Mouse (Mus musculus): ENCODE measurements around the gene Hist1h2be. TPM values are rescaled to one million over a fixed set of nuclear protein-coding genes. Genes with fewer than 3 reads are reported as not detected.
"Not testable (repeated sequence)": the region's sequence is repeated elsewhere in the genome, so short reads cannot be mapped to it uniquely, and the experiment has no call there.

Hist1h2be gene
- polyA plus RNA-seq, 1 experiment from 2014 or later, result 3.6 TPM

DNA sequence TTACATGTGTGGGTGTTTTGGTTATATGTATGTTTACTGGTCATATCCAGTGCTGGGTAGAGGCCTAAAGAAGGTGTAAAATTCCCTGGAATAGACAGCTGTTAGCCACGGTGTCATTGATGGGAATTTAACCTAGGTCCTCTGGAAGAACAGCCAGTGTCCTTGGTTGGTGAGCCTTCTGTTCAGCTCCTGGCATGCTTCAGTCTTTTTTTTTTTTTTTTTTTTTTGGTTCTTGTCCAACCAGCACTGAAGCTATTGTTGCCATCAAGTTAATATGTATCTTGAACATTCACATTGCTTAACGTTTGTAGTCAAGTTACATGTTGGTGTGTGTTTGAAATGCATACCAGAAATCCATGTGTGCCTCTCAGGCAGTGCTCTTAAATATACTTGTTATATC, 56.4 kb downstream of the Hist1h2be start:
- H3K4me3 ChIP-seq, result no peak overlapping the region
- H3K27me3 ChIP-seq, result no peaks in the 10 kb centered on the region
- peaks cover 7% of the 10 kb centered on the region; the same call in 1 of the 2 replicates for H3K4me1 ChIP-seq
- no peak overlapping the region for H3K9ac ChIP-seq
- no peaks in the 10 kb centered on the region for H3K9me3 ChIP-seq
- no peaks in the 10 kb centered on the region for H3K36me3 ChIP-seq
- H3K27ac ChIP-seq, result peak overlapping the region; percentile 98
- 69% methylated on average over 2 of the region's 2 CpGs for WGBS
- H3K4me2 ChIP-seq, result no peak overlapping the region
- no peak for ATAC-seq (ENCODE audit: borderline replicate concordance, extremely low read depth, low FRiP score, low TSS enrichment)

GRCm38 (mm10) chr13:23562699-23563462, 58.0 kb downstream of the Hist1h2be start:
- Histone ChIP-seq H3K9ac (peak overlapping the region; percentile 39), H3K9me3 (no peaks in the 10 kb centered on the region), H3K27ac (peak overlapping the region; percentile 98), H3K4me1 (peaks cover 7% of the 10 kb centered on the region; the same call in 1 of the 2 replicates), H3K36me3 (no peaks in the 10 kb centered on the region), H3K4me2 (peak overlapping the region; percentile 71), H3K4me3 (peak overlapping the region; percentile 43), H3K27me3 (no peaks in the 10 kb centered on the region)
- ATAC-seq (ENCODE audit: borderline replicate concordance, extremely low read depth, low FRiP score, low TSS enrichment), result peak; percentile 66; the same call in 1 of the 2 replicates
- WGBS, result 3% methylated on average over 18 of the region's 18 CpGs

GRCm38 (mm10) chr13:23561883-23562659, 58.9 kb downstream of the Hist1h2be start, which contains the start of gene Hist1h3e:
Gene Hist1h3e, minus strand, starts transcription at chr13:23562369.
- ATAC-seq (ENCODE audit: borderline replicate concordance, extremely low read depth, low FRiP score, low TSS enrichment), result peak; percentile 92
- Histone ChIP-seq H3K9ac (peak within 1 kb of the TSS; percentile 47), H3K4me2 (peak within 1 kb of the TSS; percentile 71), H3K27ac (peak within 1 kb of the TSS; percentile 98), H3K4me3 (peak within 1 kb of the TSS; percentile 43)
- H3K27me3 ChIP-seq, H3K36me3 ChIP-seq, H3K9me3 ChIP-seq, H3K4me1 ChIP-seq: not testable (repeated sequence)
- under 1% methylated on average over 56 of the region's 67 CpGs for WGBS

GRCm38 (mm10) chr13:23561531-23561882, 59.4 kb downstream of the Hist1h2be start:
- peaks cover 10% of the 10 kb centered on the region; the same call in 1 of the 2 replicates for H3K4me1 ChIP-seq
- 0% methylated on average over 2 of the region's 5 CpGs for WGBS
- not testable (repeated sequence) for H3K36me3 ChIP-seq; H3K9me3 ChIP-seq; ATAC-seq (ENCODE audit: borderline replicate concordance, extremely low read depth, low FRiP score, low TSS enrichment); H3K27me3 ChIP-seq
- H3K27ac ChIP-seq, result peak overlapping the region; percentile 98
- H3K4me2 ChIP-seq, result peak overlapping the region; percentile 71
- H3K4me3 ChIP-seq, result peak overlapping the region; percentile 43
- H3K9ac ChIP-seq, result peak overlapping the region; percentile 47; the same call in 1 of the 2 replicates

GRCm38 (mm10) chr13:23560699-23561098, 60.2 kb downstream of the Hist1h2be start:
- 10% methylated on average over 2 of the region's 2 CpGs for WGBS
- H3K4me3 ChIP-seq, result peak overlapping the region; percentile 10; the same call in 1 of the 2 replicates
- not testable (repeated sequence) for H3K9ac ChIP-seq; H3K9me3 ChIP-seq; H3K27me3 ChIP-seq; ATAC-seq (ENCODE audit: borderline replicate concordance, extremely low read depth, low FRiP score, low TSS enrichment); H3K36me3 ChIP-seq
- H3K27ac ChIP-seq, result peak overlapping the region; percentile 57; the same call in 1 of the 2 replicates
- peak overlapping the region; percentile 39 for H3K4me2 ChIP-seq
- peaks cover 10% of the 10 kb centered on the region; the same call in 1 of the 2 replicates for H3K4me1 ChIP-seq

DNA sequence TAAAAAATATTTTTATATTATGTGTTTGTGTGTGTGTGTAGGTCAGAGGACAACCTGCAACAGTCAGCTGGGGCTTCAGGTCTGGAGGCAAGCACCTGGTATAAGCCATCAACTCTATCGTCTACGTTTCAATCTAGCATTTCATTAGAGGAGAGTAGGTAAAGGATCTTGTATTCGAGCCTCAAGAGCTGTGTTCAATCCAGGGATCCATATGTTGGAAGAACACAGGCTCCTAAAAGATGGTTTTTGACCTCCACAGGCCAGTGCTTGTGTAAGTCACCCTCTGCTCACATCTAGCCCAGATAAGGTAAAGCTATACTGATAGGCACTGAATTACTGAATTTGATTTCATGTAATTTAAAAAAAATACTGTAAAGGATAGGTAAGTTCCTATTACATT, 64.0 kb downstream of the Hist1h2be start:
- 0 out of 2 replicates have a peak overlapping the region, but pooled peaks have one; percentile 8 for H3K9ac ChIP-seq
- no peaks in the 10 kb centered on the region for H3K36me3 ChIP-seq
- H3K4me3 ChIP-seq, result 0 out of 2 replicates have a peak overlapping the region, but pooled peaks have one; percentile 4
- H3K4me2 ChIP-seq, result peak overlapping the region; percentile 87
- H3K27ac ChIP-seq, result peak overlapping the region; percentile 99
- H3K27me3 ChIP-seq, result no peaks in the 10 kb centered on the region
- WGBS, result 58% methylated on average over 3 of the region's 3 CpGs
- H3K9me3 ChIP-seq, result no peaks in the 10 kb centered on the region
- H3K4me1 ChIP-seq, result peaks cover 13% of the 10 kb centered on the region
- no peak for ATAC-seq (ENCODE audit: borderline replicate concordance, extremely low read depth, low FRiP score, low TSS enrichment)

DNA sequence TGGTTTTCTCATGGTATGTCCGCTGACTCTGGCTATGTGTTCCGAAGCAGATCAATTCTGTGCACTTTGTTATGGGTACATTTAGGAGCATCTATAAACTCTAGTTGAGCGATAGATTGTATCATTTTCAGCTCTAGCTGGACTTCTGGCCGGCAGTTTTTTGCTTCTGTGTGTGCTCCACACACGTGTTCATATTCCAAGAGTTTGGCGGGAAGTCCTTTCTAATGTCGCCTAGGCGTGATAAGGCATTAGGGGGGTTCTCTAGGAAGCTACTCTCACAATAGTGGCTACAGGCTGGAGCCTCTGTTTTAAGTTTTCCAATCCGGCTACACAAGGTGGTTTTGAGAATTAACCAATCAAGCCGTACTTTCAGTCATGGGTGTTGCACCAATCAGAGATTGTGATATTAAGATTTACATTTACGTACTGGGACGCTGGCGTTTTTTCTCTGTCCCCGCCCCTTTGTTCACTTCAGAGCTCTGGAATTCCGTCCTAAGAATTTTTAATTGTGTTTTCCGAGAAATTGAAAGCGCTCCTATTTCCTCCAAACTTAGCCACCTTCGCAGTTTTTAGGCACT, 65.0 kb downstream of the Hist1h2be start:
- under 1% methylated on average over 18 of the region's 18 CpGs for WGBS
- H3K9me3 ChIP-seq, result no peaks in the 10 kb centered on the region
- peak overlapping the region; percentile 62 for H3K4me3 ChIP-seq
- no peaks in the 10 kb centered on the region for H3K36me3 ChIP-seq
- peak overlapping the region; percentile 87 for H3K4me2 ChIP-seq
- peak overlapping the region; percentile 99 for H3K27ac ChIP-seq
- peak overlapping the region; percentile 92 for H3K9ac ChIP-seq
- ATAC-seq (ENCODE audit: borderline replicate concordance, extremely low read depth, low FRiP score, low TSS enrichment), result peak; percentile 82
- peaks cover 13% of the 10 kb centered on the region for H3K4me1 ChIP-seq
- no peaks in the 10 kb centered on the region for H3K27me3 ChIP-seq

GRCm38 (mm10) chr13:23554925-23555838, 65.7 kb downstream of the Hist1h2be start:
- Histone ChIP-seq H3K36me3 (no peaks in the 10 kb centered on the region), H3K4me2 (peak overlapping the region; percentile 87), H3K27me3 (no peaks in the 10 kb centered on the region), H3K4me3 (peak overlapping the region; percentile 62), H3K9ac (peak overlapping the region; percentile 92), H3K9me3 (no peaks in the 10 kb centered on the region), H3K4me1 (peaks cover 13% of the 10 kb centered on the region), H3K27ac (peak overlapping the region; percentile 99)
- peak; percentile 90 for ATAC-seq (ENCODE audit: borderline replicate concordance, extremely low read depth, low FRiP score, low TSS enrichment)
- under 1% methylated on average over 54 of the region's 54 CpGs for WGBS

GRCm38 (mm10) chr13:23554393-23554792, 66.5 kb downstream of the Hist1h2be start:
- no peaks in the 10 kb centered on the region for H3K9me3 ChIP-seq
- peak overlapping the region; percentile 99 for H3K27ac ChIP-seq
- peak overlapping the region; percentile 92; the same call in 1 of the 2 replicates for H3K9ac ChIP-seq
- peak overlapping the region; percentile 62 for H3K4me3 ChIP-seq
- ATAC-seq (ENCODE audit: borderline replicate concordance, extremely low read depth, low FRiP score, low TSS enrichment), result no peak
- WGBS, result 15% methylated on average over 9 of the region's 9 CpGs
- H3K4me1 ChIP-seq, result peaks cover 13% of the 10 kb centered on the region
- H3K36me3 ChIP-seq, result no peaks in the 10 kb centered on the region
- H3K27me3 ChIP-seq, result no peaks in the 10 kb centered on the region
- peak overlapping the region; percentile 87 for H3K4me2 ChIP-seq

GRCm38 (mm10) chr13:23552962-23553361, 68.0 kb downstream of the Hist1h2be start, which contains the start of gene Hist1h1d:
Gene Hist1h1d, plus strand, starts transcription at chr13:23553262.
- ATAC-seq (ENCODE audit: borderline replicate concordance, extremely low read depth, low FRiP score, low TSS enrichment), result no peak
- Histone ChIP-seq H3K27me3 (no peaks in the 10 kb centered on the region), H3K9me3 (no peaks in the 10 kb centered on the region), H3K4me1 (peaks cover 13% of the 10 kb centered on the region), H3K36me3 (no peaks in the 10 kb centered on the region), H3K9ac (0 out of 2 replicates have a peak within 1 kb of the TSS, but pooled peaks have one; percentile 19), H3K4me2 (peak within 1 kb of the TSS; percentile 87), H3K4me3 (no peak within 1 kb of the TSS), H3K27ac (peak within 1 kb of the TSS; percentile 99)

Data from lung, embryonic 15.5 days (tissue).